Mouse (Mus musculus) kidney, embryonic 15.5 days (tissue): ENCODE measurements around the gene Zbtb18. TPM values are rescaled to one million over a fixed set of nuclear protein-coding genes. Genes with fewer than 3 reads are reported as not detected.

ENCODE experiments used
- ATAC-seq: fragments of 200-750 bp; cut with Nextera tagmentation; replicated peaks from 2 replicates; pipeline ENCODE4 v1.8.0; 2017; ENCODE audit warnings: moderate TSS enrichment; ENCODE audit not compliant: low FRiP score
- H3K27ac ChIP-seq: fragments of 300-500 bp; sonication (generic); 2 replicates; pipeline ENCODE4 v1.5.1; 2015; ENCODE audit warnings: mild to moderate bottlenecking, inconsistent platforms
- H3K27me3 ChIP-seq: fragments of 300-500 bp; sonication (generic); 2 replicates; pipeline ENCODE4 v1.6.1; 2015; ENCODE audit warnings: inconsistent platforms
- H3K36me3 ChIP-seq: fragments of 300-500 bp; sonication (generic); 2 replicates; pipeline ENCODE4 v1.6.1; 2015; ENCODE audit warnings: inconsistent platforms
- H3K4me1 ChIP-seq: fragments of 300-500 bp; sonication (generic); 2 replicates; pipeline ENCODE4 v1.6.1; 2015; ENCODE audit warnings: inconsistent platforms
- H3K4me2 ChIP-seq: fragments of 300-500 bp; sonication (generic); 2 replicates; pipeline ENCODE4 v1.6.1; 2015; ENCODE audit warnings: moderate library complexity, mild to moderate bottlenecking, inconsistent platforms
- H3K4me3 ChIP-seq: fragments of 300-500 bp; sonication (generic); replicated peaks from 2 replicates; pipeline ENCODE4 v1.5.1; 2015; ENCODE audit warnings: mild to moderate bottlenecking, inconsistent platforms
- H3K9ac ChIP-seq: fragments of 300-500 bp; sonication (generic); 2 replicates; pipeline ENCODE4 v1.6.1; 2015; ENCODE audit warnings: mild to moderate bottlenecking, inconsistent platforms
- H3K9me3 ChIP-seq: fragments of 300-500 bp; sonication (generic); replicated peaks from 2 replicates; pipeline ENCODE4 v1.6.1; 2016; ENCODE audit warnings: inconsistent platforms
- WGBS: fragments of 180-500 bp; shearing (Covaris S2); methylation state at CpG from one replicate; pipeline ENCODE4 v1.1.7; 2015; ENCODE audit warnings: mixed read lengths; 5-methylcytosine and 5-hydroxymethylcytosine counted together
- polyA plus RNA-seq: library from polyadenylated mRNA; unstranded; fragments of >200 nt; fragmentation: Nextera tagmentation; extraction: Ambion mirVana; gene quantifications from 2 replicates; pipeline ENCODE4 v1.2.1, GENCODE M21; 2015

Zbtb18 gene
- polyA plus RNA-seq, 1 experiment from 2014 or later = 1.9 TPM

DNA sequence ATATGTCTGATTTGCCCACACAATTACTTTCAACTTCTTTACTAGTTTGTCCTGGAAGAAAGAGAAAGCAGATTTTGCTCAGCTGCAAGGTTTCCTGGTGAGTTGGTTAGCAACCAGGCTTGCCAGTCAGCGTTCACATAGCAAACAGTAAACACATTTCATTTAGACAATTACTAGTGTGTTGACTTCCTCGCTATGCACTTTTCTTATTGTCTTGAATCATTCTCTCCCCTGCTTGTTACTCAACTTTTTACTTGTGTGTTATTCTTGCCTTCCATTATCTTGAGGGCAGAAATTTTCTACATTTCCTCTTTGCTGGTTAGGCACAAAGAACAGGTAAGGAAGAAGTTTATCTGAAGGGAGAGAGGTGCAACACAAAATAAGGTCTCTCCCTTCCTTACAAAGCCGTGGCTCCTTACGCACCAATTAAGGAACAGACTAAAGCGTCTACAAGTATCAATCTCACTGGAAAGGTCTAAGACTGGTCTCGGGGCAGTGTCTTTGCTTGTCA, 1.1 kb upstream of the Zbtb18 start:
- peak overlapping the region; percentile 99 for H3K27ac ChIP-seq
- WGBS = under 1% methylated on average over 6 of the region's 6 CpGs
- H3K9me3 ChIP-seq = no peaks in the 10 kb centered on the region
- no peaks in the 10 kb centered on the region for H3K27me3 ChIP-seq
- no peak for ATAC-seq
- H3K9ac ChIP-seq = peak overlapping the region; percentile 74
- H3K4me2 ChIP-seq = peak overlapping the region; percentile 77
- H3K4me3 ChIP-seq = peak overlapping the region; percentile 86
- H3K36me3 ChIP-seq = no peaks in the 10 kb centered on the region
- H3K4me1 ChIP-seq = peaks cover 28% of the 10 kb centered on the region

DNA sequence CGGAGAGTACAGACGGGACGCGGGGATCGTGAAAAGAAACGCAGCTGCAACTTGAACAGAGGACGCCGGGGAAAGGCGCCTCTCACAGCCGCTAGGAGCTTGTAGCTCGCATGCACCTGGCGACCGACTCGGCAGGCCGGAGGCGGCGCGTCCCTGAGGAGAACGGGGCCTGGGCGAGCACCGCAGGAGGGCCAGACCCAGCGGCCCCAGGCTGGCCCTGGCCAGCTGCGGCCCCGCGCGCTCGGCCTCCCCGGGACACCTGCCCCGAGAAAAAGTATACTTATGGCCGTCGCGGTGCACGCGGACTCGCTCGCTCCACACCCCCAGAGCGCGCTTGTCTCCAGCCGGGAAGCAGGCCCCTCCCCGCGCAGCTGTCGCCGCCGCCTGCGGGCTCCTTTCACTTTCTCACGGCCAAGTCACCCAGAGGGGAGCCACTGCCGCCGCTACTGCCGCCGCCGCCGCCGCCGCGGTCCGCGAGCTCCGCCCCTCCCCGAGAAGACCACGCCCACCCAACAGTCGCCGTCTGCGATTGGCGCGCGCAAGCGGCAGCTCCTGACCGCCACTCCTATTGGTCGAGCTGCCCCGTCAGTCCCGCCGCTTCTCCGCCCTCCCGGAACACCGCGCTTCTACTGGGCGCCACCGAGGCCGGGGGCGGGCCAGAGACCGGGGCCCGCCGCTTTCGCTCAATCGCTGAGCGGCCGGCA, 507 bp upstream of the Zbtb18 start:
- under 1% methylated on average over 87 of the region's 87 CpGs for WGBS
- Histone ChIP-seq H3K36me3 (no peaks in the 10 kb centered on the region), H3K9ac (peak overlapping the region; percentile 74), H3K27ac (peak overlapping the region; percentile 99), H3K9me3 (no peaks in the 10 kb centered on the region), H3K27me3 (no peaks in the 10 kb centered on the region), H3K4me3 (peak overlapping the region; percentile 86), H3K4me2 (peak overlapping the region; percentile 77), H3K4me1 (peaks cover 32% of the 10 kb centered on the region)
- ATAC-seq = peak; percentile 100

DNA sequence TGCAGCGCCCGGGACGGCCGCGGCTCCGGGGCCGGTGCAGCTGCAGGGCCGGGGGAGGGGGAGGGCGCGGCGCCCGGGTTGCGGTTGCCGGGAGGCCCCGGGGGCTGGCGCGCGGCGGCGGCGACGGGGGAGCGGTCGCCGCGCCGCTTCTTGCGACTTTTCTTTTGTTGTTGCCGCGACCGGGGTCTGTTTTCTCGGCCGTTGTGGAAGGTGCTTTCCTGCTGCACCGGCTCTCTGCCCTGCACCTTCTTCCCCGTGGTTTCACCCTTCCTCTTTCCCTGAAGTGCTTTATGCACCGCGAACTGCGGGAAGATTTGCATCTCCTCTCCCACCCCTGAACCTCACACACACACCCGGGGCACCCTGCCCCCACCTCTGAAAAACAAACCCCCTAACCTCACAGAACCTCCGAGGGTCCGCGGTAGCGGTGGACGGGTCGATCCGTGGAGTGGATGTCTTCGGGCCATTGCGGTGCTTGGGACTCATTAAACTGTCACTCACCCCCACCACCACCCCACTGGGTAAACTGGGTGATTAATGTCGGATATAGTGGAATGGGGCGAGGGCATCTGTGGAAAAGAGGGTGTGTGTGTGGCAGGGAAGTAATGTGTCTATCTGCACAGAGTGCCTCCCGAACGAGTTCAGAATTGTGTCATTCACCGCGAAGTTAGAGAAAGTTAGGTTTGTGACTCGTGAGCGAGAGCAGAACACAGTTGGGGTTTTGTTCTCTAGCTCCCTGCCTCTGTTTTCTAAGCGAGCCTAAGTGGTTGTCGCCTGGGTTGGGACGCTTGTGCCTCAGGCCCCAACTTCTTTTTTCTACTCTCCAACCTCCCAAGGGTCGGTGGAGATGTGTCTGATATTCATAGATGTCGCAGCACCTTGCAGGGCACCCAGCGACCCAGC, 921 bp downstream of the Zbtb18 start:
- no peaks in the 10 kb centered on the region for H3K27me3 ChIP-seq
- H3K36me3 ChIP-seq = peaks cover 11% of the 10 kb centered on the region
- H3K4me3 ChIP-seq = peak overlapping the region; percentile 86
- H3K27ac ChIP-seq = peak overlapping the region; percentile 90
- no peaks in the 10 kb centered on the region for H3K9me3 ChIP-seq
- no peak for ATAC-seq
- 1% methylated on average over 58 of the region's 62 CpGs for WGBS
- peak overlapping the region; percentile 86 for H3K9ac ChIP-seq
- H3K4me1 ChIP-seq = peaks cover 43% of the 10 kb centered on the region
- peak overlapping the region; percentile 88 for H3K4me2 ChIP-seq

DNA sequence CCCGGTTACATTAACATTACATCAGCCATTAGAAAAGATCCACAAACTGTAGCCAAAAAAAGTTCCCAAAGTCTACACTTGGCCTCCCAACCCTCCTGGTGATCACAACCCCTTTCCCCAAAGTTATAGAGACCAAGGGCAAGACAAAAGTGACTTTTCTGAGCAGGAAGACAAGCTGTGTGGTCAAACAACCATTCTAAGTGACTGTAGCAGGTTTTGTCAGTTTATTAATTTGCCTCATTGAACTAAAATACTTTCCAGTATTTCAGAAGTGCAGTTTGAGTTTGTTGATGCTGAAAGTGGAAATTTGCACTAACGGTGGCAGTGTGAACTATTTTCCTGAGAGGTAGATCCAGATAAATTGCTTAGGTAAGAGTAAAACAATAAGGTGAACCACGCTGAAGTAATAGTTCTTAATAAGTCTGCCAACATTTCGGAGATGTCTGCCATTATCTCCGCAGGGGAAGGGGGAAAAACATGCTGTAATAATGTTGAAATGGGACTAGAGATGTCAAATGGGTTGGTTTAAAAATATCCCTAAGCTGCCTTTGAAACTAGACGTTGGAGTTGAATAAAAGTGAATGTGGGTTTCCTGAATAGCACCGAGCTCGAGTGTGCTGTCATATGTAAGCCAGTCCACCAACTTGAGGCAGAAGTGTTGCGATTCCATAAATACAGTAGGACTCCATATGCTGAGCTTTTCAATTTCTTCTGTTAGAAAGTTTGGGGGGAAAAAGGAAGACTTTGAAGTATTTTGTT, 1.8 kb downstream of the Zbtb18 start:
- Histone ChIP-seq H3K27ac (no peak overlapping the region), H3K9me3 (no peaks in the 10 kb centered on the region)

GRCm38 (mm10) chr1:177444483-177444810, 2.3 kb downstream of the Zbtb18 start:
- Histone ChIP-seq H3K4me1 (peaks cover 46% of the 10 kb centered on the region), H3K4me2 (peak overlapping the region; percentile 88), H3K9me3 (no peaks in the 10 kb centered on the region), H3K27me3 (no peaks in the 10 kb centered on the region), H3K27ac (no peak overlapping the region), H3K9ac (no peak overlapping the region), H3K36me3 (peaks cover 21% of the 10 kb centered on the region), H3K4me3 (peak overlapping the region; percentile 86)
- ATAC-seq = no peak
- WGBS = 37% methylated on average over 3 of the region's 3 CpGs

More for the DNA sequence above, 1.8 kb downstream of the Zbtb18 start:
- H3K36me3 ChIP-seq = peaks cover 18% of the 10 kb centered on the region
- 45% methylated on average over 9 of the region's 9 CpGs for whole genome bisulfite sequencing
- peak overlapping the region; percentile 86 for H3K4me3 ChIP-seq
- ATAC-seq = no peak
- H3K9ac ChIP-seq = peak overlapping the region; percentile 86
- peak overlapping the region; percentile 88 for H3K4me2 ChIP-seq
- H3K27me3 ChIP-seq = no peaks in the 10 kb centered on the region
- peaks cover 46% of the 10 kb centered on the region for H3K4me1 ChIP-seq

- no peak overlapping the region for H3K9ac ChIP-seq
- no peak overlapping the region for H3K27ac ChIP-seq
- H3K4me2 ChIP-seq = peak overlapping the region; percentile 5; the same call in 1 of the 2 replicates
- H3K4me1 ChIP-seq = peaks cover 46% of the 10 kb centered on the region
- ATAC-seq = no peak
- H3K36me3 ChIP-seq = peaks cover 21% of the 10 kb centered on the region
- WGBS = 59% methylated on average over 5 of the region's 5 CpGs
- no peaks in the 10 kb centered on the region for H3K9me3 ChIP-seq
- H3K27me3 ChIP-seq = no peaks in the 10 kb centered on the region
- no peak overlapping the region for H3K4me3 ChIP-seq
These were observed 2.8 kb downstream of the Zbtb18 start for GRCm38 (mm10) chr1:177444941-177445340.

DNA sequence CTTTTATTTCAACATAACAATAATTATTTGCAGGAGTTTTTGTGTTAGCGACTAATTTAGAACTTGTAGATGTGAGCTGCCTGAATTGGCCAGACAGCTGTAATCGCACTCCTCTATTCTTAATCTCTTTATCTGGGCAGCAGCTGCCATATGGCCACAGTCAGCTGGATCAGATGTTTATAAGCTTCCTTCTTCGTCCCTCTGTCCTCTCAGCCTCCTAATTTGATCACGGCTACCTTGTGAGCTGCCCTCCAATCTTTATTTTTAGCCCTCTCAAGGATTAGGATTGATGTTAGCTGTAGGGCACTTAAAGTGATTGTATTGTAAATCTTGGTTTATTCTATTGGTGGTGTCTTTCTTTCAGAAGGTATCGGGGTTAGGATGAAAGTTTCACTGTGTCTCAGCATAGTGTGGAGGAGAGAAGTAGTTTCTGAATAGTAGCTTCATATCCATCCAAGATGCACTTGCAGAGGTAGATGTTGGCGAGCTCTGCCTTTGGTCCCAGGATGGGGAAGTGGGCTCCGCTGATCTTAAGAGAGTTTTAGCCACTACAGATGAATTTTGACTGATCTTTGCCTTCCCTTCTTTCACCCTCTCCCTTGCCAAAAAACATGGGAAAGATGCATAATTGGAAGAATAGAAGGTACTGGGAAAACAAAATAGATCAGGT, 3.4 kb downstream of the Zbtb18 start:
- Histone ChIP-seq H3K4me3 (no peak overlapping the region), H3K27ac (no peak overlapping the region), H3K4me1 (peaks cover 43% of the 10 kb centered on the region), H3K9ac (no peak overlapping the region), H3K36me3 (peaks cover 22% of the 10 kb centered on the region), H3K27me3 (no peaks in the 10 kb centered on the region), H3K4me2 (0 out of 2 replicates have a peak overlapping the region, but pooled peaks have one; percentile 8), H3K9me3 (no peaks in the 10 kb centered on the region)
- ATAC-seq = no peak
- WGBS = 58% methylated on average over 7 of the region's 7 CpGs

DNA sequence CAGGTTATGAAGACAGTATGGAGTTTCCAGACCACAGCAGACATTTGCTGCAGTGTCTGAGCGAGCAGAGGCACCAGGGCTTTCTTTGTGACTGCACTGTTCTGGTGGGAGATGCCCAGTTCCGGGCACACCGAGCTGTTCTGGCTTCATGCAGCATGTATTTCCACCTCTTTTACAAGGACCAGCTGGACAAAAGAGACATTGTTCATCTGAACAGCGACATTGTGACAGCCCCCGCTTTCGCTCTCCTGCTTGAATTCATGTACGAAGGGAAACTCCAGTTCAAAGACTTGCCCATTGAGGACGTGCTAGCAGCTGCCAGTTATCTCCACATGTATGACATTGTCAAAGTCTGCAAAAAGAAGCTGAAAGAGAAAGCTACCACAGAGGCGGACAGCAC, 4.9 kb downstream of the Zbtb18 start:
- Histone ChIP-seq H3K36me3 (peaks cover 26% of the 10 kb centered on the region), H3K4me2 (no peak overlapping the region), H3K27me3 (no peaks in the 10 kb centered on the region), H3K4me1 (peaks cover 43% of the 10 kb centered on the region), H3K4me3 (no peak overlapping the region), H3K9me3 (no peaks in the 10 kb centered on the region), H3K27ac (no peak overlapping the region), H3K9ac (no peak overlapping the region)
- no peak for ATAC-seq
- WGBS = 56% methylated on average over 9 of the region's 9 CpGs

DNA sequence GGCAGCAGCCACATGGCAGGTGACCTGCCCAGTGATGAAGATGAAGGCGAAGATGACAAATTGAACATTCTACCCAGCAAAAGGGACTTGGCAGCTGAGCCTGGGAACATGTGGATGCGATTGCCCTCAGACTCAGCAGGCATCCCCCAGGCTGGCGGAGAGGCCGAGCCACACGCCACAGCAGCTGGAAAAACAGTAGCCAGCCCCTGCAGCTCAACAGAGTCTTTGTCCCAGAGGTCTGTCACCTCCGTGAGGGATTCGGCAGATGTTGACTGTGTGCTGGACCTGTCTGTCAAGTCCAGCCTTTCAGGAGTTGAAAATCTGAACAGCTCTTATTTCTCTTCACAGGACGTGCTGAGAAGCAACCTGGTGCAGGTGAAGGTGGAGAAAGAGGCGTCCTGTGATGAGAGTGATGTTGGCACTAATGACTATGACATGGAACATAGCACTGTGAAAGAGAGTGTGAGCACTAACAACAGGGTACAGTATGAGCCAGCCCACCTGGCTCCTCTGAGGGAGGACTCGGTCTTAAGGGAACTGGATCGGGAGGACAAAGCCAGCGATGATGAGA, 5.5 kb downstream of the Zbtb18 start:
- H3K27ac ChIP-seq = no peak overlapping the region
- no peaks in the 10 kb centered on the region for H3K27me3 ChIP-seq
- no peak for ATAC-seq
- H3K36me3 ChIP-seq = peaks cover 26% of the 10 kb centered on the region
- no peak overlapping the region for H3K4me3 ChIP-seq
- H3K4me1 ChIP-seq = peaks cover 43% of the 10 kb centered on the region
- H3K9ac ChIP-seq = no peak overlapping the region
- 70% methylated on average over 12 of the region's 12 CpGs for WGBS
- no peak overlapping the region for H3K4me2 ChIP-seq
- no peaks in the 10 kb centered on the region for H3K9me3 ChIP-seq

DNA sequence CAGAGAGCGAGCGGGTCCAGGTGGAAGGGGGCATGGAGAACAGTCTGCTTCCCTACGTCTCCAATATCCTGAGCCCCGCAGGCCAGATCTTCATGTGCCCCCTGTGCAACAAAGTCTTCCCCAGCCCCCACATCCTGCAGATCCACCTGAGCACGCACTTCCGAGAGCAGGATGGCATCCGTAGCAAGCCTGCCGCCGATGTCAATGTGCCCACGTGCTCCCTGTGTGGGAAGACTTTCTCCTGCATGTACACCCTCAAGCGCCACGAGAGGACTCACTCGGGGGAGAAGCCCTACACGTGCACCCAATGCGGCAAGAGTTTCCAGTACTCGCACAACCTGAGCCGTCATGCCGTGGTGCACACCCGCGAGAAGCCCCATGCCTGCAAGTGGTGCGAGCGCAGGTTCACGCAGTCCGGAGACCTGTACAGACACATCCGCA, 6.0 kb downstream of the Zbtb18 start:
- H3K4me3 ChIP-seq = no peak overlapping the region
- H3K4me1 ChIP-seq = peaks cover 45% of the 10 kb centered on the region
- no peak overlapping the region for H3K27ac ChIP-seq
- WGBS = 94% methylated on average over 25 of the region's 25 CpGs
- no peaks in the 10 kb centered on the region for H3K9me3 ChIP-seq
- H3K9ac ChIP-seq = no peak overlapping the region
- H3K4me2 ChIP-seq = no peak overlapping the region
- H3K36me3 ChIP-seq = peaks cover 26% of the 10 kb centered on the region
- no peaks in the 10 kb centered on the region for H3K27me3 ChIP-seq
- no peak for ATAC-seq

DNA sequence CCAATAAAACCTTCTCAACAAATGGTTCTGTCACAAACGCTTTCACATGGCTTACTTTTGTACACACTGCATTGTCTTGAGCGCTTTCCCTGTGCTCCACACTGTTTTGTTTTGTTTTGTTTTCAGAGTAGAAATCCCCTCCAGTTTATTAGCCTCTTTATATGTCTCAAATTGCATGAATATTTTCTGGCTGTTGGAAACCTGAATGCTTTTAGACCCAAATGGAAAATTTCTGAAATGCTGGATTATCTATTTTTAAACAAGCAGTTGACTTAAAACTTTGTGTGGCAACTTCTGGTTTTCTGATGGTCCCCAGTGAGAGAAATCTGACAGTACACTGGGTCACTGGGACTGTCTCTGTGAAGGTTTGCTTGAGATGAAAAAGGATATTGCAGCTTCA, 6.8 kb downstream of the Zbtb18 start:
- no peak overlapping the region for H3K4me3 ChIP-seq
- peaks cover 44% of the 10 kb centered on the region for H3K4me1 ChIP-seq
- H3K27ac ChIP-seq = no peak overlapping the region
- no peak overlapping the region for H3K9ac ChIP-seq
- no peak for ATAC-seq
- no peak overlapping the region for H3K4me2 ChIP-seq
- WGBS = 79% methylated on average over 2 of the region's 2 CpGs
- H3K36me3 ChIP-seq = peaks cover 26% of the 10 kb centered on the region
- H3K9me3 ChIP-seq = no peaks in the 10 kb centered on the region
- no peaks in the 10 kb centered on the region for H3K27me3 ChIP-seq
